Mouse (Mus musculus) mouse embryonic stem cell (cell line): ENCODE results near the gene Cnot3.
"Not testable (repeated sequence)": the region's sequence is repeated elsewhere in the genome, so short reads cannot be mapped to it uniquely, and the experiment has no call there.

Experiments used
- in situ Hi-C, 2 experiments: fragments of 300-500 bp; cut with MboI; formaldehyde crosslinking; loops; 1 replicate in 1 of 2; 3 replicates in 1 of 2; pipeline ENCODE4 v1.14.3; 2019 to 2020; ENCODE audit warnings: low sequenced_read_pairs in 2 of 2, low pct_unique_long_range_greater_than_20kb in 1 of 2, mixed read lengths in 1 of 2; ENCODE audit not compliant: unreplicated experiment in 1 of 2

Gene Cnot3

DNA sequence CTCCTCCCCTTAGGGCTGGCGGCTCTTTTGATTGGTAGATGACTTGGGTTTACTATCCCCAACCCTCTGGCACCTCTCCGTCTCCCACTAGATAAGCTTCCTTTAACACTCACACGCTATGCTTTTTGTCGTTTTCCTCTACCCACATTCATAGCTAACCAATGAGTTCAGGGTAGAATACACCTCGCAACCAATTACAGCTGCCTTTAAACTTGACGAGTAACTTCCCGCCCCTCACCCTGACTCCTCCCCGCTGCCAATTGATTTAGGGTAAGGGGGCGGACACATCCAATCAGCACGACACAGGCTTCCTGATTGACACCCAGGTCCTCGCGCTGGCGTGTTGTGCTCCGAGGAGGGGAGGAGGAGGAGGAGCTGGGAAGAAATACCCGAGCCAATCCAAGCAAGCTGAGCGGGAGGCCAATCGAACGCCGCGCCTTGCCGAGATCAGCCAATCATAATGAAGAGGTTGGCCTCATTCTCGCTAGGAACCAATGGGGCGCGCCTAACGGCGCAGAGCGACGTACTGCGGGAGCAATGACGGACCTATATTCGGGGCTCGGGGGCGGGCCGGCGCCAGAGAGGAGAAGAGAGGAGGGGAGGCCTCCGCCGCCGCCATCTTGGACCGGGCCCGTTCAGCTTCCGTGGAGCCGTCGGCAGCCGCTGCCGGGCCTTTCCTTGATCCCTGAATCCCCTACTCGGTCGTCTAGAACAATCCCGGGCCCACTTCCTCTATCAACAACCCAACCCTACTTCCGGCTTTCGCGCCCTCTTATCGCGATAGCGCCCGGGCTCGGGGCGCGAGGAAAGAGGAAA, at the start of gene Cnot3:
Gene Cnot3 (plus strand): TSS at position 597 of the 816 bp plus-strand sequence.
- in situ Hi-C loops: no loop called here

DNA sequence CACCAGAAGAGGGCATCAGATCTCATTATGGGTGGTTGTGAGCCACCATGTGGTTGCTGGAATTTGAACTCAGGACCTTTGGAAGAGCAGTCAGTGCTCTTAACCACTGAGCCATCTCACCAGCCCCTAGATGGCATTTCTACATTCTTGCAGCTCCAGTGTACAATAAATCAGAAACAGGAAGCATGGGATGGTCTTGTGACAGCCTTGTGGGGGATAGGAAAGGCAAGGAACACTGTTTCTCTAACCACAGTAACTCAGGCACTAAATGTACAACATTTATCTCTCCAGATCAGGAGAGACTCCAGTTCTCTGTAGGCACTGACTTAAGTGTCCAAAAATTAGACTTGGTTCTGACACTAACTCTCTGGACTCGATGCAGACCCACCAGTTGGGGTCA, 47.3 kb upstream of the Cnot3 start:
- in situ Hi-C loops: not testable (repeated sequence)

DNA sequence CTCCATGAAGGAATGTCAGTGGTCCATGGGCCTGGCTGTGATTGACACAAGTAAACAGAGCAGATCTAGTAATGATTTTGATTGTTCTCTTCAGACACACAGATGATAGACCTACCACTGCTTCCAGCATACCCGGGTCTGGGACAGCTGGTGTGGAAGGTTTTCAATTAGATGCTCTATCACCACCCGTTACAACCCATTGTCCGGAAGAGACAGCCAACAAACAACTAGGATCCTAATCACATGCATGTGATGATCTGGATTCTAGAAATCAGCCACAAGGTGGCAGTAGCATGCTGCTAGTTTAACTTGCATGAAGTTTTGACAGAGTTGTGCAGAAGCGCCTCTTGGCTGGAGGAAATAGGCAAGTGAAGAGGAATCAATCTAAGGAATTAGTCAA, 43.9 kb upstream of the Cnot3 start:
- in situ Hi-C loops: no loop called here

DNA sequence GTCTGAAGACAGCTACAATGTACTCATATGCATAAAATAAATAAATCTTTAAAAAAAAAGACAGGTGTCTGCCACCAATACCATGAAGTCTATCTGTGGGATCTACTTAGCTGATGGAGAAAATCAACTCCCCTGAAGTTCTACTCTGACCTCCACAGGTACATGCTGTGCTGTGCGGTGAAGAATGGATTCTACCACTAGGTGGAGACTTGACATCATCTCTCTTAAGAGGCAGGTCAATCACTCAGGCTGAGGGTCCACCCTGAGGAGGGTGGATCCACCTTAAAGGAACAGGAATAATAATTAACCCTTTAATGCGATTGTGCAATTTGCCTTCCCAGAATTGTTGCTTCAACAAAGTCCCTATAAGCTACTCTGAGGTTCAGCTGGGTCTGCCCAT, 38.3 kb upstream of the Cnot3 start:
- in situ Hi-C loops: no loop called here

DNA sequence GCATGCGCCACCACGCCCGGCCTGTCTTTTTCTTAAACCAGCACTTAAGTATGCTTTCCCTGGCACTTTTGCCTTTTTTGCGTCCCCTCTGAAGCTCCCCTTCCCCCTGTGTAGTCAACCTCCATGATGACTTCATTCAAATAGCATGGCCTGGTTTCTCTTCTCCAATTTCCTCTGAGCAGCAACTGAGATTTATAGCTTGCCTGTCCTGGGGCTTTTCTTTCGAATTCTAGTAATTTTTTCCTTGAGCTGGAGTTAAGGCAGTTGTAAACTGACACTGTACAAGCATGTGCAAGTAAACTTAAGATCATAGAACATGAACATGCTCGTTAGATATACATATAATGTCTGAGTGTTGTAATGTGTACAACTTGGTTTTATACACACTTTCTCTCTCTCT, 37.7 kb upstream of the Cnot3 start:
- in situ Hi-C loops: no loop called here

DNA sequence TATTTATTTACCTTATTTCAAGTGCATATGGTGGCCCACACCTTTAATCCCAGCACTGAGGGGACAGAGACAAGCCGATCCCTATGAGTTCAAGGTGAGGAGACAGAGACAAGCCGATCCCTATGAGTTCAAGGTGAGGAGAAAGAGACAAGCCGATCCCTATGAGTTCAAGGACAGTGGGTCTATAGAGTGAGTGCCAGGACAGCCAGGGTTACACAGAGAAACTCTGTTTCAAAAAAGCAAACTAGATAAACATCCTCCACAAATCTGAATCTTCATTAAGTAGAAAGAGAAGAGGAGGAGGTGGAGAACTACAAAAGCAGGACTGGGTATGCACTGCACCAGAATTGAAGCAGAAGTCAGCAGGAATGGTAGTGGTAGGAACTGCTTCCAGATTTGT, 36.4 kb upstream of the Cnot3 start:
- in situ Hi-C loops: no loop called here

DNA sequence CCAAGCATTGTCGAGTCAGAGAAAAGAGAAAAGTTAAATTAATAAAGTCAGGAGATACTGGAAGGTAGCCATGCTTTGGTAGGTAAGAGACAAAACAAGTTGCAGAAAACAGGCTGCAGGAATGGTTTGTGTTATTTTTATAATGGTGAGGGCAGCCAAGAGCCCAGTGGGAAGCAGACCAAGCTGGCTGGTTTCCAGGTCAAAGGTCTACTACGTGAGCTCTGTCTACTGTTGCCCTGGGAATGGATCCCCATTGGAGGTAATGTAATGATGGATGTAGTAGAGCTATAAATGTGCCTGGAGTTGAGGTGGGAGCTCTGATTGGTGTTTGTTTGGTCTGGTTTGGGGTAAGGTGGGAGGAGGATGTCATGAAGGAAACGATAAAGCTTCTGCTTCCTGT, 36.0 kb upstream of the Cnot3 start:
- in situ Hi-C loops: no loop called here

DNA sequence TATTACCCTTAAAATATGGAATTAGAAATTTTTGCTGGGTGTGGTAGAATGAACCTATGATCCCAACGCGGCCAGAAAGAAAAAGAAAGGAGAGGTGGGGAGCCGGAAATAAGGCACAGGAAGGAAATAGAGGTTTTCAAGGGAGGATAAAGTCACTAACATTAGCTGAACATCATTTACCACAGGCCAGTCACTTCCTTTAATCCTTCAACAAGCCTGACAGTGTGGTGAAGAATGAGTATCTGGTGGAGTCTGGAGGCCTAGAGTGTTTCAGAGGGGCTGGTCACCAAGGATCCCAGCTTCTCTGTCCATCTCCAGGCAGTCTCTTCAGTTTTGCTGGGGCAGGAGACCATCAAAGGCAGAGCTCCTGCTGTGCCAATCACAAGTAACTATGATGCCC, 34.6 kb upstream of the Cnot3 start:
- in situ Hi-C loops: no loop called here

DNA sequence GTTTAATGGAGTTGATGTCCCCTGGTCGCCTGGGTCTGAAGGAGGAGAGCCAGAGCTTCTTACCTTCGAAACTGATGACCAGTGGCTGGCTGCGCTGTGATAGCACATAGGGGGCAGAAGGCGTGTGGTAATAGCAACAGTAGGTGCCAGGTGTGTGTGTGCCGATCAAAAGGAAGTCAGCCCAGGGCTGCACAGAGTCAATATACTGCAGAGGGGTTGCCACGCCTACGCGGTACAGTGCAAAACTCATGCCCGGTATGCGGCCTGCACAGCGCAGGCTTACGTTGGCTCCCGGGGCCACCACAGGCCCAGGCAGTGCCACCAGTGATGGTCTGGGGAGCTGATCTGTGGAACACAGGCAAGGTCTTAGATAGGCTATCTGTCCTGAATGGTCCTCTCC, 34.1 kb upstream of the Cnot3 start:
- in situ Hi-C loops: no loop called here

DNA sequence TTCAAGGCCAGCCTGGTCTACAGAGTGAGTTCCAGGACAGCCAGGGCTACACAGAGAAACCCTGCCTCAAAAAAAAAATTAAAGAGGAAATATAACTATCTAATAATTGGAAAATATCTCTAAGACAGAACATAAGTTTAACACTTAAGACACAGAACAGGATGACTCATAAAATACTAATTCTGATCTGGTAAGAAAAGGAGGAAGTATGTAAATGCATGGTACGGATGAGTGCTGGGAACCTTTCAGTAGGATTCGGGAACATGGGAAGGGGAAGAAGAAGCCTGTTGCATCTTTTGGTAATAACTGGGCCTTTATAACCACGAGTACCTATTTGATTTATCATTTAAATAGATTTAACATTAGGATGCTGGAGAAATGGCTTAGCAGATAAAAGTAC, 31.0 kb upstream of the Cnot3 start:
- in situ Hi-C loops: no loop called here

DNA sequence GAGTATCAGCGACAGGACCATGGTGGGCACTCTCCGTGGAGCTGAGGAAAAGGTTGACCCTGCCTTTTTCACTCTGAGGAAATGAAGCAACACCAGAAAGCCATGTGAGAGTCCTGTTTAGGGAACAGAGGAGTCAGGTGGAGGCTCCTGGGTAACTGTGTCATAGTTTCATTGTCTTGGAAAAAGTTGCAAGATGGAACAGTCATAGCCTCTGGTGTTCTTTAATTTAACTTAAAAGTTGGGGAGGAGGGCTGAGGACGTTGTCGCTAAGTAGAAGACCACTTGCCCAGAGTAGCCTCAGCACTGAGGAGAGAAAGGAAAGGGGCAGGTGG, 29.0 kb upstream of the Cnot3 start, which contains the start of gene Oscar:
Gene Oscar (minus strand): TSS at position 101 of the 332 bp plus-strand sequence.
- in situ Hi-C loops: no loop called here

DNA sequence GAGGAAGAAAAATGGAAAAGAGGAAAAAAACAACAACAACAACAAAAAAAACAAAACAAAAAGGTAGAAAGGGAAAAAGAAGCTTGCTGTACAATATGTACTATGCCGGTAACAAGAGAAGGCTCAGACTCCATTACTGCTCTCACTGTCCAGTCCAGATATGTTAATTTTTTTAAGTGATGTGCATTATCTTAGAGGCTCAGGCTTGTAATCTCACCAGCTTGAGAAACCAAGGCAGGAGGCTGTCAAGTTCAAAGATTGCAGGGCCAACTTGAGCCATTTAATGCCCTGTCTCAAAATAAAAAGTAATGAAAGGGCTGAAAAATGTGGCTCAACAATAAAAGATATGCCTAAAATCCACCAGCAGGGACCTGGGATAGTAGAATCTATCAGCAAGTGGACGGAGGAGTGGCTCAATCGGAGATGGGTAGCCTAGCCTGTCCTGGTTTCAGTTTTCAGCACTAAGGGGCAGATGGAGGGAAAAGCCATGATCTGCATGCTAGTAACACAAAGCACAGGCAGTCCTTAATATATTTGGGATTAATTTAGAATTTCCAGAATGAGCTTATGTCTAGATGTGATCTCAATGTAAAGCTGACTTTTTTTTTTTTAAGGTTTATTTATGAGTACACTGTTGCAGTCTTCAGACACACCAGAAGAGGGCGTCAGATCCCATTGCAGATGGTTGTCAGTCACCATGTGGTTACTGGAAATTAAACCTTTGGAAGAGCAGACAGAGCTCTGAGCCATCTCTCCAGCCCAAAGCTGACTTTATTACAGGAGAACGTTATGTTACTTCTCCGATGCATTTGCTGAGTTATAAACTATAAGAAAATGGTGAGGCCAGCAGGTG, 28.5 kb upstream of the Cnot3 start:
- in situ Hi-C loops: no loop called here

DNA sequence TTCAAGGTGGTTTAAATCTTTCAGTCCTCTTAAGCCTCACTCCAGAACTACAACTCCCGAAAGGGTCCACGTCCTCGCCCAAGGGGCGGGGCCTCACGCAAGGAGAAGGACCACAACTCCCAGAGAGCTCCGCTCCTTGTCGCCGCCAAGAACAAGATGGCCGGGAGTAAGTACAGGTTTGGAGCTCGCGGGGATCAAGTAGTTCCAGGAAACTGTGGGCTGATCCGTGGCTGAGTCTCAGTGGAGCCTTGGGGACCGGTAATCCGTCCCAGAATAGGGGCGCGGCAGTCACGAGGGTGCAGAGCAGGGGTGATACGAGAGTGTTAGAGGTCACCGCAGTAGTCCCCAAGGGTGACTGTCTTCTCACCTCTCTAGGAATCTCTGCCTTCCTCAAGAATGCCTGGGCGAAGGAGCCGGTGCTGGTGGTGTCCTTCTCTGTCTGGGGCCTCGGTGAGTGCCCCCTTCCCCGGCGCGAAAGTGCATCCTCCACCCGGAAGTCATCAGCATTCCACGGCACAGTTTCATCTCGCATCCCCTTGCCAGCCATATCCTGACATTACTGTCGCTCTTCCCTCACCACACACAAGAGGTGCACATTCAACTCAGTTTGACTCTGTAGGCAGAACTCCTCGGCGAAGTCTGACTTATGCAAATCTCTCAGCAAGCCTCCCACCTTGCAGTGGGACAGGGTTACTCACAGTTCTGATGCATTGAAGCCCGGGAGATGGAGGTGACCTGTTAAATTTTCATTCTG, 27.6 kb upstream of the Cnot3 start, which contains the start of gene Ndufa3:
Gene Ndufa3 (plus strand): TSS at position 132 of the 754 bp plus-strand sequence.
- in situ Hi-C loops: no loop called here

DNA sequence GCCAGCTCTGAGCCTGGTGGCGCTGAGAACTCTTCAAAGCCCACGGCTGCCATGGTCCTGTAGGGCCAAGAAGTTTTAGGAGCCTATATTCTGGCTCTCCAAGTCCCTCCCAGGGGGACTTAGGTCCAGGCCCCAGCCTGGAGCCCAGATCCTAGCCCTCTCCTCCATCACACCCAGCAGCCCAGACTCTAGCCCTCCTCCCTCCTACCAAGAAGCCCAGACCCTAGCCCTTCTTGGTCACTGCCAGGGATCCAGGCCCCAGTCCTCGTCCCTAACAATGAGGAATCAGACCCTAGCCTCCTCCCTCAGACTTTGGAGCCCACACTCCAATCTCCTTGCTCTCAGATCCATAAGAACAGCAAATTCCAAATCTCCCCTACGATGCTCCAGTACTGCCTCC, 16.0 kb upstream of the Cnot3 start:
- in situ Hi-C loops: loop anchor here in 1 of 2 experiments (5.0 to 10.0 kb wide), 2 partner anchors 33 to 856 kb away; no protein-coding TSS in a partner anchor

DNA sequence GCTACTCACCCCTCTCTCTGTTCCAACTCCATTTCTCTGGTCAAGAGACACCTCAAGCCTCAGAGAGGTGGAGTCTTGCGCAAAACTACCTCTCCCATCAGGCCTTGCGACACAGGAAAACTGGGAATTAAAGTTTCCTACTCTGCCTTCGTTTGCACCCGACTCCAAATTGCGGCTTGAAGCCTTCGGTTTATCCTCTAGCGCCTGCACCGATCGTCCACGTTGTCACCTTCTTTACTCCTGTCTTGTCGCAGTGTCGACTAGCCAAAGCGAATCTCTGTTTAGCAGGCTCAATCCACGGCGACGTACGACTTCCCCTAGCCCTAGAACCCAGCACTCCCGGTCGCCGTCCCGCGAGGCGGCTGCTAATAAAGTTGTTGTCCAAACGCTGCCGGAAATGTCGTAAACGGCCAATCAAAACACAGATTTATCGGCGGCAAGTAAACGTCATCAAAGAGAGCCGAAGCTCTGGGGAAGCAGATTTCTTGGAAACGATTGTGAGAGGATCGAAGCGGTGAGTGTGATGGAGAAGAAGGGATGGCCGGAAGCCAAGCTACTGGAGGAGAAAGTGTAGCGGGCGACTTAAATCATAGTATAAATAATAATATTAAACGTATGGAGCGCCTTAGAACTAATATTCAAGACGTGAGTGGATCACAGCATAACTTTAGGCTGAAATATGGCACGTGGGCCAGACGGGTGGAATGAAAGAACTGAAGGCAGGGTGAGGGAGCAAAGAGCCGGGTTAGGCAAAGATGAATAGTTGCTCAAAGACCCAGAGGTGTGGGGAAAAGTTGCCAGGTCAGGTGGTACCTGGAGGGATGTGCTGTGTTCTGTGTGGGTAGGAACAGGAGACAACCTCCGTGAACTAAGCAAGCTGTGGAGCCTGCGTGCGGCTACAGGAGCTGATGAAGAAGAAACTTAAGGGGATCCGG, 15.3 kb upstream of the Cnot3 start, which contains the start of the genes Tfpt and Prpf31:
Gene Tfpt (minus strand): TSS at position 387 of the 935 bp plus-strand sequence.
Gene Prpf31 (plus strand): TSS at position 443 of the 935 bp plus-strand sequence.
- in situ Hi-C loops: loop anchor here in 1 of 2 experiments (5.0 to 10.0 kb wide), 2 partner anchors 32 to 855 kb away; no protein-coding TSS in a partner anchor

DNA sequence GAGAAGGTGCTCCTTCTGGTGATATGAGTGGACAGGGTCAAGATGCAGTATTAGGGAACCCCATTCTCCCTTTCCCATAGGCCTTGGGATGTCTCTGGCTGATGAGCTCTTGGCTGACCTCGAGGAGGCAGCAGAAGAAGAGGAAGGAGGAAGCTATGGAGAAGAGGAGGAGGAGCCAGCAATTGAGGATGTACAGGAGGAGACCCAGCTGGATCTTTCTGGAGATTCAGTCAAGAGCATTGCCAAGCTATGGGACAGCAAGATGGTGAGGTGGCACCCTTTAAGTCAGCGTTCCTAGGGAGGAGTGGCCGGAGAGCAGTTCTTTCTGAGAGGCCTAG, 14.6 kb upstream of the Cnot3 start:
- in situ Hi-C loops: no loop called here

DNA sequence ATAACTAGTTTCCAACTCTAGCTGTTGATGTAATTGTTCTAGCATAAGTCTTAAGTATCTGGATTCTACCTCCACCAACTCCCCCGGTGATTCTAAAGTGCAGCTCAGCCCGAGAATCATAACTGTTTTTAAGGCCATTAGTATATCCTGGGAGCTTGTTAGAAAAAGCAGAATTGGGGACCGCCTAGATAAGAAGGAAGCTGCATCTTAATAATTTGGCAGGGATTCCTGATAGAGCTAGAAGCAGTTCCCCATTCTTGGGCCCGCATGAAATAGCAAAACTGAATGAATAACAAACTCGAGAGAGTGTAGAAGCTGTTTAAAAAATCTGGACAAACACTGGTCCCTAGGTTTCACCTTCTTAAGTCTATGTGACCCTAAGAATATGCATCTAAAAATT, 1.7 kb upstream of the Cnot3 start:
- in situ Hi-C loops: no loop called here

DNA sequence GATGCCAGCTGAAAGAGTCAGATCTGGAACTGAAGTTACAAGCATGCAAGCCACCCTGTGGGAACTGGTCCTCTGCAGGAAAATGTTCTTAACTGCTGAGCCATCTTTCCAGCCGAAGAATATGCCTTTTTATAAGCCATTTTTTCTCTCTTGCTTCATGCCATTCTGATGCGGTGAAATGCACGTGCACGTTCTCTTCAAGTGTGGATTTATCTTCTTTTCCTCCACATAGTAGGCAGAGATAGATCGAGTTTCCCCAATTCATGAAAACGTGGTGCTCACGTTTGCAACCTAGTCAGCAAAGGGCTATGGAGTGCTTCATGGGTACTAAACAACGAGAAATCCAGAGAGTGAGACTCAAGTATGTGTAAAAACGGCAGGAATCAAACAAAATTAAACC, 1.2 kb upstream of the Cnot3 start:
- in situ Hi-C loops: no loop called here
